Mouse (Mus musculus) embryo, embryonic 11 days (tissue): ENCODE results near the gene Daam1.
A peak's percentile ranks its signal among the peaks of the same experiment; 100 is the strongest.
"Not testable (repeated sequence)": the region's sequence is repeated elsewhere in the genome, so short reads cannot be mapped to it uniquely, and the experiment has no call there.

Experiments
- DNase-seq: peaks from one replicate; pipeline ENCODE4 v3.0.0-alpha.2; 2015

Daam1 gene

GRCm38 (mm10) chr12:71835966-71836668, 5.2 kb downstream of the Daam1 start:
- DNase-seq, result no peak

DNA sequence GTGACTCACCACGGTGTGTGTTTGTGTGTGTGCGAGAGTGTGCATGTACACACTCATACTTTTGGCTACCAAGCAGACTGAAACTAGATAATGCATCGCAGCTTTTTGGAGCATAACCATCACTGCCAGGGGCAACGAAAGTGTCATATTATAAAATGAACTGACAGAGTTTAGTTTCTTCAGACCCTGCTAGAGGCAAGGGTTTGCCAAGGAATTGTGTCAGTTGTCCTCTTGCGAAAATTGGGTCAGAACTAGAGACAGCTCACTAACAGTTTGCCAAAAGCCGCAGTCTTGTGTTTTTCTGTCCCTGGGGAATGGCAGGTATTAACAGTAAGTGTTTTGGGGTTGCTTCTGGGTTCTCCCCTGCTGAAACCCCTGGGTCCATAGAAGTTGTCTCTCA, 5.9 kb downstream of the Daam1 start:
- no peak for DNase-seq

GRCm38 (mm10) chr12:71837576-71837975, 6.7 kb downstream of the Daam1 start:
- no peak for DNase-seq

DNA sequence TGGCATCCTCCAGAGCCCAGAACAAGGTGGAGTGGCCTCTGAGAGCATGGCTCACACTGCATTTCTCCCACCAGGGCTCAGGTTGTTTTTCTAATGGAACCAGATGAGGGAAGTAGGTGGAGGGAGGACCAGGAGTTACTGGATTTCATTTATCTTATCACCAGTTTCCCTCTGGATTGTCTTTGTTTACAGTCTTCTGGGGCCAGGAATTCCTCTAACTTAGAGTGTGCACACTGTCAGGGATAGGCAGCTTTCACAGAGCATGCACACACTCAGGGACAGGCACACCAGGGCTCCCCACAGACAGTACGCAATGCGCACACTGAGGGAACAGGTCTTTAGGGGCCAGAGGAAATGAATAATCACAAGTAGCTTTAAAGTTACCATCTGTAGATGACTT, 7.4 kb downstream of the Daam1 start:
- DNase-seq, result no peak

GRCm38 (mm10) chr12:71839653-71840052, 8.8 kb downstream of the Daam1 start:
- no peak for DNase-seq

DNA sequence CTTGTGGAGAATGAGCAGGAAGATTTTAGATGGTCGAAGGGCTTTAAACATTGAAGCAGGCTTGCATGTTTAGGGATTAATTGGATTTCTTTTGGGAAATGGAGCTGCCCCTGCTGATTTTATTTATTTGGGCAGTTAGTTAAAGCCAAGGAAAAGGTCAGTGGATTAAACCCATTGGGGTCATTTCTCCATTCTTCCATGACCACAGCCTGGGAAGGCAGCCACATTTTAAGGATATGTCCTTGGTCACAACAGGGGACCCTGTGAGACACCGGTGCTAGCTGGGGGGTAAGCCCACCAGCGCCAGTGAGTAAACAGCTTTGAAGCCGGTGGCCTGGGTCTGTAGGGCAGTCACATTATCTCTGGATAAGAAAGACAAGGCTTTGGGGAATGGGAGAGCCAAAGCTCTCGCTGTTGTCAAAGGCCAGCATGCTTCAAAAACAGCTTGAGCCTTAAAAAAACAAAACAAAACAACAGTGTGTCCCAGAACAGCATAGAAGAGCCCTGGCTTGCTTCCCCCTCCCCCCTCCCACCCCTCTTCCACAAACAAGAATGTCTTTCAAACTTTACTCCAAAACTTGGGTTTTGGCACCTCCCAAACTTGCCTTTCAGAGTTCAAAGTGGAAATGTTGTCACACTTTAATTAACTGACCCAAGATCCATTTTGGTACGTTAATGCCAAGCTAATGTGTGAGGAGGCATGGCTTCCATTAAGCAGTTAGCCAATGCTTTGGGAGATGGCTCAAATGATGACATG, 9.7 kb downstream of the Daam1 start:
- DNase-seq, result no peak

- no peak for DNase-seq
Measured at GRCm38 (mm10) chr12:71842006-71842405, 11.1 kb downstream of the Daam1 start.

GRCm38 (mm10) chr12:71842588-71842987, 11.7 kb downstream of the Daam1 start:
- no peak for DNase-seq

DNA sequence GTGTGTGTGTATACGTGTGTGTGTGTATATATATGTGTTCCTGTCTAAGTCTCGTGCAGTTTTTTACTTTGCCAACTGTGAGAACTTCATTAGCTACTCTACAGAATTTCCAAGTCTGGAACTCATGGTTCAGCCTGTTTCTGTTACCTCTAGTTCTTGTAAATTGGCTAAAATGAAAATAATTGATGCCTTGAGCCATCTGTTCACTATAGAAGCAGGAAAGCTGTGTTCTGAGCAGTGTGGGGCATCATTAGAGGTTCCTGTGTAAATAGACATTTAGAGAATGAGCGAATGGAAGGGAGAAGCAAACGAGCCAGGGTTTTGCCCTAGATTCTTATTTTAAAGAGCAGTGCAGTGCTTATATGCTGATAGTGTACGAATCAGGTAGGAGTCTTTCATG, 14.6 kb downstream of the Daam1 start:
- DNase-seq, result no peak

DNA sequence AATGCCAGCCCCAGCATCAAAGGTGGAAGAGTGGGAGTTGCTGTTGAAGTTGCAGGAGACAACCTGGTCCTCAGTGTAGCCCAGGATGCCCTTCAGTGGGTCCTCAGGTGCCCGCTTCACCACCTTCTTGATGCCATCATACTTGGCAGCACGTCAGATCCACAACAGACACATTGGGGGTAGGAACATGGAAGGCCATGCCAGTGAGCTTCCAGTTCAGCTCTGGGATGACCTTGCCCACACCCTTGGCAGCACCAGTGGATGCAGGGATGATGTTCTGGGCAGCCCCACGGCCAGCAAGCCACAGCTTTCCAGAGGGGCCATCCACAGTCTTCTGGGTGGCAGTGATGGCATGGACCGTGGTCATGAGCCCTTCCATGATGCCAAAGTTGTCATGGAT, 15.5 kb downstream of the Daam1 start:
- DNase-seq, result not testable (repeated sequence)

GRCm38 (mm10) chr12:71847024-71847423, 16.1 kb downstream of the Daam1 start:
- not testable (repeated sequence) for DNase-seq

GRCm38 (mm10) chr12:71847617-71848016, 16.7 kb downstream of the Daam1 start:
- no peak for DNase-seq

GRCm38 (mm10) chr12:71848037-71848776, 17.3 kb downstream of the Daam1 start:
- DNase-seq, result no peak

GRCm38 (mm10) chr12:71849051-71849450, 18.2 kb downstream of the Daam1 start:
- DNase-seq, result no peak

DNA sequence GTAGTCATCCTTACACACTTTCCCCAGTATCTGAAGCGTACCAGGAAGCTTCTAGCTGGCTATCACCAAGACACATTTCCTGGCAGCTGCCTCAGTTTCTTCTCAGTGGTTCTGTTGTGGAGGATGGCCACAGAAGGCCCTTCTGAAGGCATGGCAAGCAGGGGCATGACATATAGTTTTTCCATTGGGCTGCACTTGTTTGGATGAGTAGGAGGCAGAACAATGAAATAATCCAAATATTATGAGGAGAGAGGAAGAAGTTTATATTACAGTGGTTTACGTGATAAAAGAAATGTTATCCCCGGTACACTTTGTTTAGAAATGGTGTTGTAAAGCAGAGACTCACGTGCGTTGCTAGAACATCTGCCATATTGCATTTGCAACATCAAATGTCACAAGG, 19.3 kb downstream of the Daam1 start:
- no peak for DNase-seq

DNA sequence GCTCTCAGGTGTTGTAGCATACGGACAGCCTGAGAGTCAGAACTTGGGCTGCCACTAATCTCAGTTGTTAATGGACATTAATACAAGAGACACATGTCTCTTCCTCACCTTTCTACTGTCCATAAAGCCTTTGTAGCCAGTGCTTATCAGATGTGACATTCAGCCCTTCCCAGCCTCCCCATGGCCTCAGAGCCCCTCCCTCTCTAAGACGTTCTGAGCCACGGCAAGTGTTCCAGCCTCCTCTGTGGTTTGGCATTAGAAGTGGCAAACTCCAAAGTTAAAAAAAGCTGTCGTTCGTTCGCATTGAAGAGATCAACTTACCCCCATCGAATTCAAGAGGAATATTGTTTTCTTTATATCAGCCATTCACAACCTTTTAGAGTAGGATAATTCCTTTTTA, 21.8 kb downstream of the Daam1 start:
- DNase-seq, result no peak

- no peak for DNase-seq
Measured at GRCm38 (mm10) chr12:71853694-71854093, 22.8 kb downstream of the Daam1 start.

- no peak for DNase-seq
Measured at GRCm38 (mm10) chr12:71854191-71854590, 23.3 kb downstream of the Daam1 start.

DNA sequence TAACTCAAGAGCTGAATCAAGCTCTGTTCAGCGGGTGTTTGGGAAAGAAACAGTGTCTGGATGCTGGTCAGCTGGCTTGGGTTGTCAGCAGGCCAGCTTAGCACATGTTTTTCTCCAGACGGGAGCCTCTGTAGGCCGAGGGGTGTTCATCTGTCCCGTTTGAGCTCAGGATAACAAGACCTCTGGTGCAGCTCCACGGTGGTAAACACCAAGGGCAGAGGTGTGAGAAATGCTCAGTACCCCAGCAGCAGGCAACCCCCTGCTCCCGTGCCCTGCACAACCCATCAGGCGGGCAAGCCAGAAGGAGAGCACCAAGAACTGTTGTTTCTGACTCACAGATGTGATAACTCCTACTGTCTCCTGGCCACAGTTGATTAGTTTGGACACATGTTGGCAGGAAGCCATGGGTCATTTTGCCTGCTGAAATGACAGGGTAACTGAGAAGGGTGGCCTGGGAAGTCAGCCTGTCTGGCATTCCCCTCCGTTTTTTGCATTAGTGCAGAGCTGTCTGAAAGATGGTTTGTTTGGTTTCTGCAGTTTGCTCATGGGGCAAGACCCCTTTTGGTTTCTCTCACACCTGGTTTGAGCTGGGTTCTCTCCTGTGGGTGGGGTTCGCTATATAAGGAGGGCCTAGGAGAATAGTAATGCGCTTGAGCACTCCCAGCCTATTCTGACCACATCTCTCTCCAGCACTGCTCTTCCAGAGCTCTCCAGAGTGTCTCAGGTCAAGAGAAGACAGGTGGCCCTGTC, 25.0 kb downstream of the Daam1 start:
- peak; percentile 37 for DNase-seq

- DNase-seq, result no peak
Measured at GRCm38 (mm10) chr12:71856480-71856754, 25.5 kb downstream of the Daam1 start.

DNA sequence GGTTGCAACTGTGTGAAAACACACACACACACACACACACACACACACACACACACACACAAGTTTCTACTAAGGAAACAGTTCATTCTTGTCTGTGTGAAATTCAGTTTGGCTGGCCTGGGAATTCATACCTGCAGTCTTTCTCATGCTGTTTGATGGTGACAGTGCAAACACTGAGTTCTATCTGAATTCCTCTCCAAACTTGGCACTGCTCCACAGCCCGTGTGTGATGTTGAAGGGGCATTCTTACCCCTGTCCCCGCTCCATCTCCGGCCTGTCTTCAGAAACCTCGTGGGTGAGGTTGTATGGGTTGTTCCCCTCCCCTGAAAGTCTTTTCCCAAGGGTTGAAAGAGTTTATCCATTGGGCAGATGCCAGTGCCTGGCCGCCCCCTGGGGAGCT, 28.2 kb downstream of the Daam1 start:
- no peak for DNase-seq

DNA sequence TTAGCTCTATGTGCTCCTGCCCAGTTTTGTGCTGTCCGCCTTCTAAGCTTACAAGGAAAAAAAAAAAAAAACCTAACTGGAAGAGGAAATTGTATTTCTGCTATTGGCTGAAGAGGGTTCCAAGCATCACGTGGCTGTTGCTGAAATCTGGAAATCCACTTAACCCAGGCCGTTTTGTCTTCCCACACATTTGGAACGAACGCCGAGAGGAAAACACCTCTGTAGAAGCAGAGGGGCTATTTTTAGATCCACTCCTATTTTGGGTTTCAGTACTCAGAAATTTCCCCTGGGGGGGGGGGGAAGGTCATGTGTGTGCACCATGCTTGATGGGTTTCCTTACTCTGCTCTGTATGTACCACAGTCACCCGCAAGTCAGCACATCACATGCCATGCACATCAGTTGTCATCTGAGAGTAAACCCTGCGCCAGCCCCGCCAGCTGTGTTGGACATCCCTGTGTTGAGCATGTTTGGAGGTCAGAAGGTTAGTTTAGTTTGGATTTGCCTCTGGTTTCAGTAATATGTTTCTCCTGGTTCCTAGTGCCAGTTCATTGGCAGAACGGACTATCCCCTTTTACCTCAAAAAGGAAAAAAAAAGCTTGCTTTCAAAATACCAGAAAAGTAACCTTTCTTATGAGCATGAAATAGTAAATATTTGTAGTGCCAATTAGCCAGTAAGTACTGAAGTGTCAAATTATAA, 33.1 kb downstream of the Daam1 start:
- peak; percentile 53 for DNase-seq

- DNase-seq, result no peak
Measured at GRCm38 (mm10) chr12:71864544-71864897, 33.6 kb downstream of the Daam1 start.
